Mouse (Mus musculus): ENCODE data around the gene Prss34. TPM values are rescaled to one million over a fixed set of nuclear protein-coding genes. Genes with fewer than 3 reads are reported as not detected.

The Prss34 gene
- polyA plus RNA-seq, 1 experiment from 2014 or later: 0.62 TPM

GRCm38 (mm10) chr17:25273706-25274501 is 24.3 kb upstream of the Prss34 start:
- ATAC-seq: peak; percentile 87
- H3K27me3 ChIP-seq (replicated peaks): no peaks in the 10 kb centered on the region
- peak overlapping the region; percentile 99 for H3K27ac ChIP-seq
- H3K9ac ChIP-seq: peak overlapping the region; percentile 100
- H3K4me2 ChIP-seq (replicated peaks): peak overlapping the region; percentile 74
- peak overlapping the region; percentile 92 for H3K4me3 ChIP-seq (replicated peaks)
- H3K36me3 ChIP-seq: peaks cover 11% of the 10 kb centered on the region
- peaks cover 25% of the 10 kb centered on the region for H3K4me1 ChIP-seq (replicated peaks)
- WGBS: under 1% methylated on average over 43 of the region's 45 CpGs
- no peaks in the 10 kb centered on the region for H3K9me3 ChIP-seq

- WGBS: 81% methylated on average over 9 of the region's 9 CpGs
Observed at GRCm38 (mm10) chr17:25274571-25275346, 23.4 kb upstream of the Prss34 start, which contains the start of gene Ube2i. Ube2i (minus strand) TSS chr17:25274622.

GRCm38 (mm10) chr17:25275833-25276232 is 22.4 kb upstream of the Prss34 start:
- Histone ChIP-seq H3K36me3 (no peaks in the 10 kb centered on the region), H3K9me3 (no peaks in the 10 kb centered on the region), H3K9ac (no peak overlapping the region), H3K4me1 (replicated peaks) (peaks cover 18% of the 10 kb centered on the region), H3K27ac (no peak overlapping the region), H3K4me3 (replicated peaks) (no peak overlapping the region), H3K27me3 (replicated peaks) (no peaks in the 10 kb centered on the region), H3K4me2 (replicated peaks) (no peak overlapping the region)
- WGBS: 97% methylated on average over 3 of the region's 3 CpGs
- ATAC-seq: no peak

More at GRCm38 (mm10) chr17:25274571-25275346, 23.4 kb upstream of the Prss34 start, which contains the start of gene Ube2i:
- Histone ChIP-seq H3K4me2 (replicated peaks) (peak within 1 kb of the TSS; percentile 74), H3K27ac (peak within 1 kb of the TSS; percentile 99), H3K9ac (peak within 1 kb of the TSS; percentile 100), H3K9me3 (no peaks in the 10 kb centered on the region), H3K36me3 (peaks cover 2% of the 10 kb centered on the region; the same call in 1 of the 2 replicates), H3K27me3 (replicated peaks) (no peaks in the 10 kb centered on the region), H3K4me1 (replicated peaks) (peaks cover 25% of the 10 kb centered on the region), H3K4me3 (replicated peaks) (peak within 1 kb of the TSS; percentile 92)
- no peak for ATAC-seq

- Histone ChIP-seq H3K9ac (no peak overlapping the region), H3K4me1 (replicated peaks) (0 out of 2 replicates have a peak, but pooled peaks cover 2% of the 10 kb centered on the region), H3K4me2 (replicated peaks) (peak overlapping the region; percentile 15; the same call in 1 of the 2 replicates), H3K27me3 (replicated peaks) (no peaks in the 10 kb centered on the region), H3K27ac (no peak overlapping the region), H3K4me3 (replicated peaks) (no peak overlapping the region), H3K36me3 (no peaks in the 10 kb centered on the region), H3K9me3 (no peaks in the 10 kb centered on the region)
- peak; percentile 77; the same call in 1 of the 2 replicates for ATAC-seq
- 27% methylated on average over 11 of the region's 11 CpGs for WGBS
Observed at GRCm38 (mm10) chr17:25282133-25282532, 16.1 kb upstream of the Prss34 start.

- no peaks in the 10 kb centered on the region for H3K9me3 ChIP-seq
- no peak overlapping the region for H3K27ac ChIP-seq
- WGBS: 23% methylated on average over 3 of the region's 3 CpGs
- no peaks in the 10 kb centered on the region for H3K27me3 ChIP-seq (replicated peaks)
- no peak overlapping the region for H3K4me3 ChIP-seq (replicated peaks)
- 0 out of 2 replicates have a peak, but pooled peaks cover 2% of the 10 kb centered on the region for H3K4me1 ChIP-seq (replicated peaks)
- no peak overlapping the region for H3K4me2 ChIP-seq (replicated peaks)
- ATAC-seq: no peak
- no peak overlapping the region for H3K9ac ChIP-seq
- no peaks in the 10 kb centered on the region for H3K36me3 ChIP-seq
Observed at GRCm38 (mm10) chr17:25285033-25285432, 13.2 kb upstream of the Prss34 start.

GRCm38 (mm10) chr17:25288842-25289241 is 9.4 kb upstream of the Prss34 start:
- ATAC-seq: no peak
- Histone ChIP-seq H3K9ac (no peak overlapping the region), H3K4me2 (replicated peaks) (no peak overlapping the region), H3K36me3 (no peaks in the 10 kb centered on the region), H3K27me3 (replicated peaks) (no peaks in the 10 kb centered on the region), H3K9me3 (no peaks in the 10 kb centered on the region), H3K27ac (no peak overlapping the region), H3K4me1 (replicated peaks) (no peaks in the 10 kb centered on the region), H3K4me3 (replicated peaks) (no peak overlapping the region)
- WGBS: 17% methylated on average over 4 of the region's 4 CpGs

- no peak overlapping the region for H3K27ac ChIP-seq
- no peaks in the 10 kb centered on the region for H3K36me3 ChIP-seq
- 19% methylated on average over 4 of the region's 4 CpGs for WGBS
- no peak for ATAC-seq
- no peaks in the 10 kb centered on the region for H3K4me1 ChIP-seq (replicated peaks)
- H3K9ac ChIP-seq: no peak overlapping the region
- no peaks in the 10 kb centered on the region for H3K27me3 ChIP-seq (replicated peaks)
- no peaks in the 10 kb centered on the region for H3K9me3 ChIP-seq
- no peak overlapping the region for H3K4me2 ChIP-seq (replicated peaks)
- no peak overlapping the region for H3K4me3 ChIP-seq (replicated peaks)
Observed at GRCm38 (mm10) chr17:25290411-25290810, 7.8 kb upstream of the Prss34 start.

- no peak overlapping the region for H3K4me3 ChIP-seq (replicated peaks)
- no peaks in the 10 kb centered on the region for H3K36me3 ChIP-seq
- no peak overlapping the region for H3K9ac ChIP-seq
- no peaks in the 10 kb centered on the region for H3K9me3 ChIP-seq
- no peak for ATAC-seq
- H3K27ac ChIP-seq: no peak overlapping the region
- WGBS: 70% methylated on average over 5 of the region's 5 CpGs
- no peak overlapping the region for H3K4me2 ChIP-seq (replicated peaks)
- no peaks in the 10 kb centered on the region for H3K27me3 ChIP-seq (replicated peaks)
- no peaks in the 10 kb centered on the region for H3K4me1 ChIP-seq (replicated peaks)
Observed at GRCm38 (mm10) chr17:25293495-25293894, 4.7 kb upstream of the Prss34 start.

- no peak overlapping the region for H3K9ac ChIP-seq
- H3K9me3 ChIP-seq: no peaks in the 10 kb centered on the region
- H3K27ac ChIP-seq: no peak overlapping the region
- no peak overlapping the region for H3K4me2 ChIP-seq (replicated peaks)
- H3K27me3 ChIP-seq (replicated peaks): 0 out of 2 replicates have a peak, but pooled peaks cover under 1% of the 10 kb centered on the region
- no peak overlapping the region for H3K4me3 ChIP-seq (replicated peaks)
- WGBS: 81% methylated on average over 1 of the region's 1 CpGs
- no peak for ATAC-seq
- no peaks in the 10 kb centered on the region for H3K4me1 ChIP-seq (replicated peaks)
- no peaks in the 10 kb centered on the region for H3K36me3 ChIP-seq
Observed at GRCm38 (mm10) chr17:25294111-25294510, 4.1 kb upstream of the Prss34 start.

GRCm38 (mm10) chr17:25308346-25308745 is 10.2 kb downstream of the Prss34 start, which contains the start of gene Prss28:
Prss28 (plus strand) TSS chr17:25308646.
- Histone ChIP-seq H3K36me3 (no peaks in the 10 kb centered on the region), H3K4me1 (replicated peaks) (no peaks in the 10 kb centered on the region), H3K9ac (no peak within 1 kb of the TSS), H3K27ac (no peak within 1 kb of the TSS), H3K9me3 (no peaks in the 10 kb centered on the region), H3K27me3 (replicated peaks) (no peaks in the 10 kb centered on the region), H3K4me3 (replicated peaks) (no peak within 1 kb of the TSS), H3K4me2 (replicated peaks) (no peak within 1 kb of the TSS)
- no peak for ATAC-seq
- WGBS: 35% methylated on average over 4 of the region's 4 CpGs

- Histone ChIP-seq H3K27ac (no peak within 1 kb of the TSS), H3K27me3 (replicated peaks) (no peaks in the 10 kb centered on the region), H3K9ac (no peak within 1 kb of the TSS), H3K4me3 (replicated peaks) (no peak within 1 kb of the TSS), H3K36me3 (no peaks in the 10 kb centered on the region), H3K9me3 (no peaks in the 10 kb centered on the region), H3K4me2 (replicated peaks) (no peak within 1 kb of the TSS), H3K4me1 (replicated peaks) (no peaks in the 10 kb centered on the region)
- no peak for ATAC-seq
- WGBS: 78% methylated on average over 5 of the region's 5 CpGs
Observed at GRCm38 (mm10) chr17:25318354-25318753, 20.2 kb downstream of the Prss34 start, which contains the start of gene Prss29. Prss29 (plus strand) TSS chr17:25318654.

GRCm38 (mm10) chr17:25320819-25321218 is 22.6 kb downstream of the Prss34 start:
- no peaks in the 10 kb centered on the region for H3K4me1 ChIP-seq (replicated peaks)
- no peak overlapping the region for H3K9ac ChIP-seq
- no peaks in the 10 kb centered on the region for H3K27me3 ChIP-seq (replicated peaks)
- no peaks in the 10 kb centered on the region for H3K36me3 ChIP-seq
- no peak overlapping the region for H3K4me3 ChIP-seq (replicated peaks)
- no peak overlapping the region for H3K4me2 ChIP-seq (replicated peaks)
- WGBS: 91% methylated on average over 8 of the region's 8 CpGs
- H3K27ac ChIP-seq: no peak overlapping the region
- no peaks in the 10 kb centered on the region for H3K9me3 ChIP-seq
- no peak for ATAC-seq
